Mouse (Mus musculus): ENCODE measurements at regions not wholly inside any gene's neighbourhood (a gene's known extent, or its start where the extent isn't known, plus 50 kb on each side); places are given as distances from the start of the nearest gene placed in this dataset.
"Not testable (repeated sequence)": the region's sequence is repeated elsewhere in the genome, so short reads cannot be mapped to it uniquely, and the experiment has no call there.

DNA sequence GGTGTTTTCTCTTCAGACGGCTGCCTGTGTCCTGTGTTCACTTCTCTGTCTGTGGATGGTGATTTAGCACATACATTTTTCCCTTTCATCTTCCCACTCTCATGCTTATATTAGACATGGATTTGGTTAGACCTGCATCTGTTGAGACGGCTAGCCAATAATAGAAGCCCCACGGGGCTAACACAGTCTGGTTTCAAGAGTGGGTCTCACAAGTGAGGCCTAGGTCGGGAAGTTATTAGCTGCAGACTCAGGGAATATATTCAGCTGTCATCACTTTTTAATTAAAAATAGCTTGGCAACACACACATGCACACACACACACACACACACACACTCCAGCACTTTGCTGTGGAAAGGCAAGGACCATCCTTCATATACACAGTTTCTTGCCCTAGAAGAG lies 287.7 kb upstream of the Ubash3b start:
- DNase-seq (ENCODE audit: low spot score in 2 of 2) = no peak

DNA sequence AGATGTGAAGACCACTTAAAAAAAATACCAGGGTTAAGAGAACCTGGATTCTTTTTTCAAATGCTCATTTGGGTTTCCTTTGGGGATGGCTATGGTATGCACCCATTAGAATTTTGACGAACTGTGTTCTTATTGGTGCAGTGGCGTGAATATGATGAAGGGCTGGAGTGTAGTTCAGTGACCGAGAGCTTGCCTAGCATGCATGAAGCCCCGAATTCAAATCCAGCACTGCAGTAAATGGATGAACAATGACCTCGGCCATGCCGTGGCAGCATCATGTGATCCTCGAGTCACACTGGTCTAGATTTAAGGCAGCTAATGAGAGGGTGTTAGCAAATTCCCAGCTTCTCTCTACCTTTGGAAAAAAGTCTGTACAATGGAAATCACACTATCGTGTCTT lies 286.4 kb upstream of the Ubash3b start:
- no peak for DNase-seq (ENCODE audit: low spot score in 2 of 2)

DNA sequence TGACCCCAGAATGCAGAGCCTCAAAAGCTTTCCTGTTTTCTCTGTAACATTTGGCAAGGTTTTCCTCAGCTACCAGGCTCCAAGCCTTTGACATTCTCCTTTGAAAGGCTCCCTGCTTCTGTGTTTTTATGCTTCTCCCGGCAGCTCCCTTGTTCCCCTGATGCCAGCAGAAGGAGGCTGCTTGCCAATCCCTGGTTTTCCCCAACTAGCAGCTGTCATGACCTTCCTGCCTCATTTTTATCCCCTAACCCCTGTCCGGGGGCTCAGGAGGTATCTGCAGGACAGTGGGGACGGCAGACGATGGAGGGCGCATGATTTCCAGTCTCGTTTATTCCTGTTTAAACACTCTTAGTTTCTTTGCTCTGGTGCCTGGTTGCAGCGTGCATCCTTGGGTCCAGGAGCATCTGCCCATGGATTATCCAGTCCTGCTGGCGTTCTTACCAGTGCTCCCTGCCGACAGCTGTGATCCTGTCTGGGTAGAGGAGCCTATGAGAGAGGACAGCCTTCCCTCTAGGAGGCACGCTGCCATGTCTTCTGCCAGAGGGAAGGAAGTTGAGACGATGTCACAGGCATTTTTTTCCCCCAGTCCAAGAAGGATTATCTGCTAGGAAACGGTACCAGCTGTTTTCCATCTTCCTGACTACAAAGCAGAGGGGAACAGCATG lies 285.8 kb upstream of the Ubash3b start:
- peak; percentile 25 to 67 for DNase-seq (ENCODE audit: low spot score in 2 of 2)

DNA sequence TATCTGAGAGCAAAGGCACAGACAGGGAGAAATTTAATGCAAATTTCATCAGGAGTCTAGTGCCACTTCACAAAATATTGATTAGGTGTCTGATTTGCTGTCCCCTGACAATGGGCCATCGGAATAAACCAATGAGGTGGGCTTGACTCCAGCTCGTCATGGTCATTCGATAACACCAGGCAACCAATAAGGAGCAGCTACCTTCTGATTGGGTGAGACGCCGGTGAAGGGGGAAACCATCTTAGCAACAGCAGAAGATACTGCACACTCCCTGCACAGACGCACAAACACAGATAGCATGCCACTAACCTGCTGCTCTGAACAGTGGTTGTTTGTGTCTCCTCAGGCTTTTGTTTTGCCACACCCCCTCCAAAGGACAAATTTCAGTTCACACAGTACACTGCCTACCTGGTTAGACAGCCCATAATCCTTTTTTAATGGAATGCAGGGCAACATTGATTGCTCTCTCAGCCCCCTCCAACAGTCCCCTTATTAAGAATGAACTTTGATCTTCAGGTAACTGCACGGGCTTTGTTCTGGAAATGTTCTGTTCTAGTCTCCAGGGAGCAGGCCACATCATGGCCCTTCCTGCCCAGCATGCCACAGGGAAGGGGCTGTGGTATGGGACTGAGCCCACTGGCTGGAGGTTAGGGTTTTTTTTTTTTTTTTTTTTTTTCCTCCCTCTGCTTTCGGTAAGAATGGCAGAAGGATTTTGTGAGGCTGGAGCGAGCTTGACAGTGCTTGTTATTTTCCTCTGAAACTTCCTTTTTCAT lies 285.1 kb upstream of the Ubash3b start:
- peak; percentile 23 to 39 for DNase-seq (ENCODE audit: low spot score in 2 of 2)

DNA sequence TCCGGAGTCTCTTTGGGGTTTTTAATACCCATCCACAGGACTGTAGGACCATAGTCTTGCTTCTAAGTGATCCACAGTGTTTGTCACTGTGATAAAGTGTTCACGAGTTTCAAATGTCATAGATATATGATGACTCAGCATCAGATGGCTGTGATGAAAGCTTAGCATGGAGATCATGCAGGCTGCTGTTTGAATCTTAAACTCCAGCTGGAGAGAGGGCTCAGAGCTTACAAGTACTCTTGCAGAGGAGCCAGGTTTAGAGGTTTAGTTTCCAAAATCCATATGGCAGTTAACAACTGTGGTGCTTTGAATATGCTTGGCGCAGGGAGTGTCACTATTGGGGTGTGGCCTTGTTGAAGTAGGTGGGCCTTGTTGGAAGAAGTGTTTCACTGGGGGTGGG lies 280.9 kb upstream of the Ubash3b start:
- no peak for DNase-seq (ENCODE audit: low spot score in 2 of 2)

DNA sequence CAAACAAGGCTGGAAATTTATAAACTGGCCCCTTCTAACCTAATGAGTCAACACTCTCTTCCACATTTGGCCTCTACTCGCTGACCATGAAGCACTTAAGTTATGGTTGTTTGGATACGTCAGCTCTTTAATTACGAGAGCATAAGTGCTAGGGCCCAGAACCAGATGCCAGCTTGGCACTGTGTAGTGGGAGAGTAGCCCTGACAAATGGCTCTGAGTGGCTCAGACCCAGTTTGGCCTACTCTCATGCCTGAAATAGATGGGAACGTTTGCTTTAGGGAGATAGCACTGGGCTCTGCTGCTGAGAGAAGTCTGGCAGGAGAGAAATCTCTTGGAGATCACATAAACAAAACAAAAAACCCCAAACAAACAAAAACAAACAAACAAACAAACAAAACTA lies 278.5 kb upstream of the Ubash3b start:
- no peak for DNase-seq (ENCODE audit: low spot score in 2 of 2)

DNA sequence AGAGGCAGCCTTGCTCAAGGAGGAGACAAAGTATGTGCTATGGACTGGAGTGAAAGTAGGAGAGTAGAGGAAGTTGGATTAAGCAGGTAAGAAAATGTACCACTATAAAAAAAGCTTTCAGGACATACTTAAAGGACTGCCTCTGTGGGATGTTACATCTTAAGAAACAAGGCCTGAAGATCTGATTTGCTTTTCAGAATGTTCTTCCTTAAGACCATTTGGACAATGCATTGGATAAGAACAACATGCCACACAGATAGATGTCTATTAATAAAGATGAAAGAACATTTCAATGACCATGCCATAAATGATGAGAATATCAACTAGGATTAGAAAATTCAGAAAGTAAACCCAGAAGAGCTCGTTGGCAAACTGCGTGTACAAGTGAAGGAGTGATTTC lies 276.6 kb upstream of the Ubash3b start:
- DNase-seq (ENCODE audit: low spot score in 2 of 2) = no peak

DNA sequence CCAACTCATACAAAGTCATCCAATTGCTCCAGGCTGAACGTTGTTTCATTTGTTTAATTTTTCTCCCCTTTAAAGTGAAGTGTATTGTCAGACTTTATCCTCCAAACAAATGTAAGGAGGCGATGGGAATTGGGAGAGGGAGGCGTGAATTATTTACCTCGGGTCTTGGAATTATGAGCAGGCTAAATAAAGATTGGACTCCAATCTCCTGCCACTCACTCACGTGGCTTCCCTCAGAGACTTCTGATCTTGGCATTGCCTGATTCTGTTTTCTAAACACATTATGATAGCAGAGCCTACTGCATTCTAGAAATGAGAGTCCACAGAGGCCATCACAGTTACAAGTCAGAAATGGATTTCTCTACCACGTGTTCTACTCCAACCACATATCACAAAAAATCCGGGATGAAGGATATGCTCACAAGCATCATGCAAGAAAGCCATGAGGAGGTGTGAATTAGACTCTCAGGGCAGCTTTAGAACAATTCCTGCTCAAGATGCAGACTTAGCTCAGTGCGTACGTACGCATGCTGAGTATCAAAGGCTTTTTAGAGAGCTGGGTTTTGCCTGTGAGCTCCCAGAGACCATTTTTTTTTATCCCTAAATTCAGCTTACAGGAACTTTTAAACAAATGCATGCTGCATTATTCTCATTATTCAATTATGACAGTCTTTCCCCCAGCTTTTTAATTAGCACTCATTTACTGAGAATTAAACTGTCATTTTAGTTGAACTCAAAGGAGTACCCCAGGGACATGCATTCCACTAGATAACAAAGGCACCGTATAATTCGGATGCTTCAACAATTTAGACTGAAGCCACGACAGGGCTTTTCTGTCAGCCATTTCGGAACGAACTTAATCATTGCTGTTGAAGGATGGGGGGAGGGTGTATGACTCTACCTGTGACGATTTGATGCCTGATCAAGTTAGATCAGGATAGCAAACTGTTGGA lies 269.2 kb upstream of the Ubash3b start:
- DNase-seq (ENCODE audit: low spot score in 2 of 2) = no peak

DNA sequence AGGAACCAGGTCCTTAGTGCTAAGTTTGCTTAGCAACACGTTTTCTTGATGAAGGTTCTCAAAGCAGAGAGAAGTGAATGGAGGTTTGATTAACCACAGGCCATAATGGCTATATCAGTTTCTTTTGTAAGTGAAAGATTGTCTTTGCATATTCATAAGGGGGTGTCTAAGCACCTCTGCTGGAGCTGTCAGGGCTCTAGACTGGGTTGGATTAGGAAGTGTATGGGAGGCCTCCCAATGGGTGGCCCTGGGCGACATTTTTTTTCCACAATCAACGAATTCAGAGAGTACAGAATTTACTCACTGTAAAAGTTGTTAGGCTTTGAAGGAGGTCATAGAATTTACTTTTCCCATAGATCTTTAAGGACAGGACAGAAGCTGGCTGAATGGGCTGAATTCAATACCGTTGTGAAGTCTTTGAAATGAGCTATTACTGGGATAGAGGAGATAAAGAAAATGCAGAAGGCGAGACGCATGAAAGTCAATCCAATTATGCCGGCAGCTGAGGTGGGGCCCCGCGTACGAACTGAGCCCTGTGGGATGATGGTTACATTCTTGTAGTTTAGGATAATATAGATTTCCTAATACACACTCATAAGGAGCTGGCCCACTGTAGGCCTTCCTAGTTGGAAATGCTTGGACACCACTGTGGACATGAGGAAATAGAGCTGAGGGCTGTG lies 268.4 kb upstream of the Ubash3b start:
- no peak for DNase-seq (ENCODE audit: low spot score in 2 of 2)

DNA sequence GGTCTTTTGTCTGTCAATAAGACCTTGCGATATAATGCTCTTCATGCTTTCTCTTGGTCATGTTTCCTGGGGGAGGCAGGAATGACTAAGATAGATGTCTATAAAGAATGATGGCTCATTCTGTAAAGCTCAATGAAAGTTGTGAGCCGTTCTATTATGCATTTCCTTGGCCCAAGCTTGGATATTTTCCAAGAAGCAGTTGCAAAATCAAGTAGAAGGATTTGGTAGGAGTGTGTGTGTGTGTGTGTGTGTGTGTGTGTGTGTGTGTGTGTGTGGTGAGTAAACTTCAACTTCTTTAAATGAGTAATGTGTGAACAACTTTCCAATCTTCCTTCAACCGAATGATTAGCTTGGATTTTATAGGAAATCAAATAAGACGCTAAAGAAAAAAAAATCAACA lies 267.7 kb upstream of the Ubash3b start:
- no peak for DNase-seq (ENCODE audit: low spot score in 2 of 2)

DNA sequence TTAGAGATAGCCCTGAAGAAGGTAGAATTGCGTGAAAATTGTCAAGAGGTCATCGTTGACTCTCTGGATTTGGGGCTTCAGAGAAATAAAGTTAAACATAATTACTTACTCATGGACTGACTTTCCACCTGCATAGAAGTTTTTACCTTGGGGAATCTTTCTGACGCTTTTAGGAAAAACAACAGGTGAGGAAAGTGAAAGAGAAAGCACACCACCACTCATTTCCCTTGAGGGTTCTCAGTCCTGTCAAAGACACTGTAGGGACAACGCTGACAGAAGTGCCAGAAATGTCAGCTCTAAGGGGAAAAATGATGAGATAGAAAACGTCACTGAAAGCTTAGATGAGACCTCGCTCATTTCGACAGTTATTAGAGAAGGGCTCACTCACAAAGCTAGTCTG lies 265.2 kb upstream of the Ubash3b start:
- DNase-seq (ENCODE audit: low spot score in 2 of 2) = no peak

DNA sequence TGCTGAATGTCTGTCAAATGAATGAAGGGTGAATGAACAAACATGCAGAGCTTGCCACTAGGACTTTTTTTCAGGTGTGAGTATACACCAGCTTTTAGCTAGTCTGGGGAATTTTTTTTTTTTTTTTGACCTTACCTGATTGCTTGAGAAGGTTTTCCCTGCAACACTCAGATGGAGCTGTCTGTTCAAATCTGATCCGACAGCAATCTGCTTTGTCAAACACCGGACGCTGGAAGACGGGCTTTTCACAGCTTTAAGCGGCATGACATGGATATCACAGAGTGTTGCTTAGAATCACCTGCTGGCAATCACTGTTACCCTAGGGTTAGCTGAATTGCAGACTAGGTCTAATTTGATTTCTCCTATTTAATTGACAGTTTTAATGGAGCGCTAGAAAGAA lies 263.7 kb upstream of the Ubash3b start:
- DNase-seq (ENCODE audit: low spot score in 2 of 2) = no peak

DNA sequence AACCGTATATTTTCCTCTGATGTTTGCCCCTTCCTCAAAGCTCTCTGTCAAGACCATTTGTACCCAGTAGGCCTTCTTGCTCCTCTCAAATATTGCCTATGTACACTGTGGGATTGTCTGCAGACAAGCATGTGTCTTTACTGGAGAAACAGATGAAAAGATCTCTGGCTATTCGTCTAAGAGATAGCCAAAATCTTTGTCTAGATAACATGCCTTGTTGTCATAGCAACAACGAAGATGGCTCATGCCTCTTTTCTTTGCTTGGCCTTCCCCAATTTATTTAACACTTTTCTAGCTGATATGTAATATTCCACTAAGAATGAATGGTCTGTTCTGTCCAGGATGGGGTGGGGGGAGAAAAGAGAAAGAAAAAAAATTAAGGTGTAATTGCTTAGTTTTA lies 252.3 kb upstream of the Ubash3b start:
- DNase-seq (ENCODE audit: low spot score in 2 of 2) = no peak

DNA sequence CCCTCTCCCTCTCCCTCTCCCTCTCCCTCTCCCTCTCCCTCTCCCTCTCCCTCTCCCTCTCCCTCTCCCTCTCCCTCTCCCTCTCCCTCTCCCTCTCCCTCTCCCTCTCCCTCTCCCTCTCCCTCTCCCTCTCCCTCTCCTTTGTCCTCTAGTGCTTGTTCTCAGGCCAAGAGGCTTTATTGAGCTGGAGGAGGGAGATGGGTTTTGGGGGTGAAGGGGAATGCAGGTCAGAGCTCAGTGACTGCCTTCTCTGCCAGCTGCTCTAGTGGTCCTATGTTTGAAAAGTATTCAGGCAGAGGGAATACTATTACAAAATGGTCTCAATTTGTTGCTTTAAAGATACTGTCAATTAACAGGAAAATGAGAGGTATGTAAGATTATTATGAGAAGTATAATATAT lies 251.6 kb upstream of the Ubash3b start:
- DNase-seq (ENCODE audit: low spot score in 2 of 2) = not testable (repeated sequence)

DNA sequence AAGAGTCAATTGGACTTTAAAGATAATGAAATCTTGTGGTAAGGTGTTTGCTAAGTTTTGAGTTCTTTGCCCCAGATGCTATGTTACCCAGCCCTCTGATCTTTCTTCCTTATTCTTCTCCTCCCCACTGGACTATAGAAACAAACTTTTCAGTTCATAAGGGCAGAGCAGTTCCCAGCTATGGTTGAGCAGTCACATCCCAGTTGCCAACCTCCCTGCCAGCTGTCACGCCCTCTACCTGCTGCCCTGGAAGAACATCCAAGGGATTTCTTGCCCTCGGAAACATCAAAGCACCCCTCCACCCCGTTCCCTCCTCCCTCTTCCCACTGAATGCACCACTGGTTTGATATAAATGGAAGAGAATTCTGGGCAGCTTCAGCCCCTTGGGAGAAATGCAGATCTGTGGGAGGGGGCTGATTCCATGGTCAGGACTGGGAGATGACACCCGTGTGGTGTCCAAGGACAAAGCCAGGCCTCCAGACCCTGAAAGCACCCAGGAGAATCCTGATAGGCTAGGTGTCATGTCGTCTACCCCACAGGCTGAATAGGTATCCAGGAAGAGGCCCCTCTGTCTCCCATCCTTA lies 250.8 kb upstream of the Ubash3b start:
- no peak for DNase-seq (ENCODE audit: low spot score in 2 of 2)

DNA sequence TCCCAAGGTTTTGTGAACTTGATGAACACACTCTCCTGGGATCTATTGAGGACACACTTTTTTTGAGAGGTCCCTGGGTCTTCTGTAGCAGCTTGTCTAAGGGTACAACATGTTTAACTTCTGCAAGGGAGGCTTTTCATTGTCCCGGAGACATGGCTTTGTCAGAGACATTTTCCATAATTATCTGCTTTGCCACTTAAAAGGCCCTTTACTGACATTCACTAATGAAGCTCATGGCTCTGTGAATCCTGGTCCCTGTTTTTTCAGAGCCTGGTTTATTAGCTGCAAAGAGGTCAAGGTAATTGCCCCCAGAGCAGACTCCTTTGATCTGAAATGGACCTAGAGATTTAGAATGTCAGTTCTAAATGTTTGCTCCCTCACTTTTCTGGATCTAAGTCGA lies 246.8 kb upstream of the Ubash3b start:
- DNase-seq (ENCODE audit: low spot score in 2 of 2) = no peak

DNA sequence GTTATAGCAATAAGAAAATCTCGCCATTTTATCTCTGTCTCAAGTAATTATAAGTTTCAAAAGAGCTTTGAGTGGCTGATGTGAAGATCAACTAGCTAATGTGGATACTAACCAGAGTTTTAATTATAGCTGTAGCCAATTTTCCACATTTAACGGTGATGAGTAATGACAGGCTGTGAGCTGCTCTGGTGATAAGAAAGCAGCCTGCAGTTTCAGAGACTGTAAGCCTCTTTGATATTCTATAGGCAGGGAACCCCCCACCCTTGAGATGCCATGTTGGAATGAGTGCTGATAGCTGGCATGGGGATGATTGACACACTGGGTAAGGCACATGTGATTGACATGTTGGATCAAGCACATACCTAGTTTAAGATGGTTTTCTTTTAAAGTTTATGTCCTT lies 245.6 kb upstream of the Ubash3b start:
- no peak for DNase-seq (ENCODE audit: low spot score in 2 of 2)

DNA sequence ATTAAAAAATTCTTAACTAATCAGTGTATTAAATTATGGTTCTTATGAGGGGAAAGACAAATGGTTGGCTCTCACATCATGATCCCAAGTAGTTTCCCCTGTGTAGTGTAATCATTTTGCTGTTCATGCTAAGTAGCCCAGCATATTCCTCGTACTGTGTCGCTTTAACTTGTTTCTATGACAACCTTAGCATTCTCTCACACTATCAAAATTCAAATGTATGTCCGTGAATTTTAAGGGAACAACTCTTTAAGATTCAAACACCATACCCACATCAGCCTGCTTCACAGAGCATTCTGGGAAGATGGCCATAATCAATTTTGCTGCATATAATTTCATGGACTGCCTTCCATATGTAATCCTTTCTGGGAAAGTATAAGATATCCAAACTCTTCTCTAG lies 241.4 kb upstream of the Ubash3b start:
- DNase-seq (ENCODE audit: low spot score in 2 of 2) = no peak

DNA sequence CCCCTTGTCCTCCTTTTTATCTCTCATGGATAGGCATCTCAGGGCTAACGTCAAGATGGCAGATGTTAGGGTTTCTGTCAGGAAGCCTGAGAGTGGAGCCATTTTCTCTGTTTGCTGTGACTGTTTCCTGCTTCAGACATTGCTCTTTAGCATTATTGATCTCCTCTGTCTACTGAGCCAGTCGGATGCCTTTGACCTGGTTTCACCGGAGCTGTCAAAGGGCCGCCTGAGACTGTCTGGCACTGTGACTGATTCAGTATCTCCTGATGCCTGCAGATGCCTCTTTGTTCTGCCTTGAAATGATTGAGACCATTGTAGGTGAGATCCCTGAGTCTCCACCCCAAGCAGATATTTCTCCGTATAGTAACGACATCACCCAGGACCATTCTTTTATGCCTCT lies 239.5 kb upstream of the Ubash3b start:
- no peak for DNase-seq (ENCODE audit: low spot score in 2 of 2)

DNA sequence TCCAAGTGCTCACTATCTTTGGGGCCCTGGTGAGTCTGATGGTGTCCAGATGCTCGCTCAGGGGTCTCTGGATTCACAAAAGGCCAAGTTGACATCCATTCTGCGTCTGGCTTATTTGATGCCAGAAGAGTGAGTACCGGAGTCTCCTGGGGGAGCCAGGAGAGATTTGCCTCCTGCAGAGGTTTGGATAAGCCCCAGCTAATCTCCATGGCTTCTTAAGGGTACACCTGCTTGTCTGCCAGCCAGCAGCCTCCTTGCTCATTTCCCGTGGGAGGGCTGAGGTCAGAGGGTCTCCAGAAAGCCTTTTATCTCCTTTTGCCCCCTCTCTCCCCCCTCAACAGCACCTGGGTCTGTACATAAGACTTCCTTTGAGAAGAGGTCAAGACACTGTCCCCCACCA lies 234.0 kb upstream of the Ubash3b start:
- DNase-seq (ENCODE audit: low spot score in 2 of 2) = no peak

DNA sequence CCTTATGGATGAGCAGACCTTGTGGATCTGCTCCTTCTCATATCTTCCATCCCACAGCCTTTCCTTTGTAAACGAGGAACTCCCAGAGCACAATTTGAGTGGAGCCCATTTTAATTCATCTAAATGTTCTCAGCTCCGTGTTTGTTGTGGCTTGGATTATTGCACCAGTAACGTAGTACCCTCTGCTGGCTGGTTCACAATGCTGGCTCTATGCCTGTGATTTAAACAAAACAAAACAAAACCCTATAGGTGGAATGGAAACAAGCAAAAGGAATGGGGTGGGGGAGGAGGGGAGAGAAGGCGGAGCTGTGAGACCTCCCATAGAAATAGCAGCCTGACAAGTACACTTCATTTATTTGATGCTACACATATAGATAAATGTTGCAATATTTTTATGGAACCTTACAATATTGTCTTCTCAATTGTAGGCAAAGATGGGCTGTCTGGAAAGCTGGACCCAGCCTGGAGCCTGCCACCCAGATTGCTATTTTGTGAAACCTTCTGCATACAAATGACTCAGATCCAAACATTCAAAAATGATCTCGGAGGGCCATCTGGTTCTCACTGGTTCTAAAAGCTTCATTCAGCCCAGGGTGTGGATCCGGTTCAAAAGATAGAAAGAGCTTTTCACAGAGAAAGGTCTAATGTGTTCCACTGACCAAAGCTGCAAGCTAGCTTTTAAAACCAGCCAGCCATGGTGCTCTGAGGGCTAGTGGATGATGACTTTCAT lies 230.3 kb upstream of the Ubash3b start:
- DNase-seq (ENCODE audit: low spot score in 2 of 2) = no peak
